Mouse (Mus musculus) kidney, postnatal 0 days (tissue): ENCODE data around the gene Vezf1. TPM values are rescaled to one million over a fixed set of nuclear protein-coding genes. Genes with fewer than 3 reads are reported as not detected.

Experiments used
- ATAC-seq: fragments of 200-750 bp; cut with Nextera tagmentation; replicated peaks from 2 replicates; pipeline ENCODE4 v1.8.0; 2017; ENCODE audit warnings: low read depth, moderate number of reproducible peaks, moderate TSS enrichment, moderate library complexity; ENCODE audit not compliant: low FRiP score
- DNase-seq: peaks from one replicate; pipeline ENCODE4 v3.0.0-alpha.2; 2016; ENCODE audit warnings: low spot score
- H3K27ac ChIP-seq: fragments of 300-500 bp; sonication (generic); 2 replicates; pipeline ENCODE4 v1.5.1; 2014; ENCODE audit warnings: mild to moderate bottlenecking
- H3K27me3 ChIP-seq: fragments of 300-500 bp; sonication (generic); 2 replicates; pipeline ENCODE4 v1.6.1; 2014; ENCODE audit warnings: low read length, mixed read lengths; ENCODE audit not compliant: insufficient read depth
- H3K36me3 ChIP-seq: fragments of 300-500 bp; sonication (generic); 2 replicates; pipeline ENCODE4 v1.6.1; 2014; ENCODE audit warnings: low read length, mixed read lengths; ENCODE audit not compliant: insufficient read depth
- H3K4me1 ChIP-seq: fragments of 300-500 bp; sonication (generic); replicated peaks from 2 replicates; pipeline ENCODE4 v1.6.1; 2014; ENCODE audit warnings: antibody characterized with exemption, low read length, mixed read lengths; ENCODE audit not compliant: insufficient read depth
- H3K4me2 ChIP-seq: fragments of 300-500 bp; sonication (generic); 2 replicates; pipeline ENCODE4 v1.6.1; 2014; ENCODE audit warnings: mild to moderate bottlenecking, low read length, moderate library complexity, mixed read lengths
- H3K4me3 ChIP-seq: fragments of 300-500 bp; sonication (generic); replicated peaks from 2 replicates; pipeline ENCODE4 v1.5.1; 2014; ENCODE audit warnings: low read depth, low read length
- H3K9ac ChIP-seq: fragments of 300-500 bp; sonication (generic); 2 replicates; pipeline ENCODE4 v1.6.1; 2014; ENCODE audit warnings: low read depth, low read length
- H3K9me3 ChIP-seq: fragments of 300-500 bp; sonication (generic); replicated peaks from 2 replicates; pipeline ENCODE4 v1.6.1; 2016; ENCODE audit warnings: low read length, inconsistent platforms, mixed read lengths
- CTCF ChIP-seq: IDR thresholded peaks from 2 replicates; pipeline ENCODE4 v1.5.1; 2016; ENCODE audit warnings: antibody characterized with exemption, low read depth, mild to moderate bottlenecking, moderate library complexity
- WGBS: fragments of 180-500 bp; shearing (Covaris S2); extraction: QIAGEN DNeasy Blood & Tissue Kit; methylation state at CpG from one replicate; pipeline ENCODE4 v1.1.7; 2014; 5-methylcytosine and 5-hydroxymethylcytosine counted together
- polyA plus RNA-seq: library from polyadenylated mRNA; unstranded; fragments of >200 nt; fragmentation: Nextera tagmentation; extraction: Ambion mirVana; gene quantifications from 2 replicates; pipeline ENCODE4 v1.2.1, GENCODE M21; 2015

Vezf1 gene
- polyA plus RNA-seq, 1 experiment from 2014 or later = 39.8 TPM

GRCm38 (mm10) chr11:88125483-88125882 lies 57.4 kb downstream of the Vezf1 start:
- Histone ChIP-seq H3K4me2 (no peak overlapping the region), H3K27ac (peak overlapping the region; percentile 76), H3K27me3 (no peaks in the 10 kb centered on the region), H3K4me1 (no peaks in the 10 kb centered on the region; the same call in 1 of the 2 replicates), H3K4me3 (no peak overlapping the region), H3K9ac (no peak overlapping the region), H3K9me3 (no peaks in the 10 kb centered on the region), H3K36me3 (no peaks in the 10 kb centered on the region)
- WGBS = 52% methylated on average over 6 of the region's 7 CpGs
- ATAC-seq = 0 out of 2 replicates have a peak, but pooled peaks have one; percentile 36
- no peak for TF ChIP-seq CTCF
- no peak for DNase-seq

GRCm38 (mm10) chr11:88126306-88126793 lies 58.3 kb downstream of the Vezf1 start:
- 41% methylated on average over 5 of the region's 5 CpGs for WGBS
- Histone ChIP-seq H3K4me2 (no peak overlapping the region), H3K9me3 (no peaks in the 10 kb centered on the region), H3K9ac (no peak overlapping the region), H3K36me3 (no peaks in the 10 kb centered on the region), H3K4me1 (no peaks in the 10 kb centered on the region; the same call in 1 of the 2 replicates), H3K4me3 (no peak overlapping the region), H3K27me3 (no peaks in the 10 kb centered on the region), H3K27ac (peak overlapping the region; percentile 76)
- DNase-seq (no peak), ATAC-seq (no peak)
- no peak for TF ChIP-seq CTCF

- Histone ChIP-seq H3K36me3 (no peaks in the 10 kb centered on the region), H3K4me1 (peaks cover 12% of the 10 kb centered on the region), H3K9me3 (no peaks in the 10 kb centered on the region), H3K27me3 (no peaks in the 10 kb centered on the region), H3K9ac (no peak overlapping the region), H3K4me3 (no peak overlapping the region), H3K4me2 (no peak overlapping the region), H3K27ac (no peak overlapping the region)
- DNase-seq = no peak
- no peak for TF ChIP-seq CTCF
- no peak for ATAC-seq
- WGBS = 91% methylated on average over 9 of the region's 9 CpGs
Observed at GRCm38 (mm10) chr11:88128461-88128860, 60.4 kb downstream of the Vezf1 start.

GRCm38 (mm10) chr11:88129281-88129680 lies 61.2 kb downstream of the Vezf1 start:
- ATAC-seq = no peak
- TF ChIP-seq CTCF = no peak
- no peaks in the 10 kb centered on the region for H3K9me3 ChIP-seq
- no peak overlapping the region for H3K4me2 ChIP-seq
- no peaks in the 10 kb centered on the region for H3K27me3 ChIP-seq
- H3K9ac ChIP-seq = no peak overlapping the region
- no peaks in the 10 kb centered on the region for H3K36me3 ChIP-seq
- H3K27ac ChIP-seq = no peak overlapping the region
- 65% methylated on average over 3 of the region's 3 CpGs for WGBS
- peaks cover 12% of the 10 kb centered on the region for H3K4me1 ChIP-seq
- DNase-seq = no peak
- no peak overlapping the region for H3K4me3 ChIP-seq

- no peak overlapping the region for H3K27ac ChIP-seq
- peaks cover 12% of the 10 kb centered on the region for H3K4me1 ChIP-seq
- DNase-seq = no peak
- WGBS = 97% methylated on average over 10 of the region's 10 CpGs
- no peaks in the 10 kb centered on the region for H3K36me3 ChIP-seq
- TF ChIP-seq CTCF = no peak
- no peak overlapping the region for H3K4me2 ChIP-seq
- H3K4me3 ChIP-seq = no peak overlapping the region
- H3K9me3 ChIP-seq = no peaks in the 10 kb centered on the region
- H3K27me3 ChIP-seq = no peaks in the 10 kb centered on the region
- no peak overlapping the region for H3K9ac ChIP-seq
- no peak for ATAC-seq
Observed at GRCm38 (mm10) chr11:88129935-88130334, 61.9 kb downstream of the Vezf1 start.

- WGBS = 32% methylated on average over 8 of the region's 8 CpGs
- H3K9ac ChIP-seq = peak overlapping the region; percentile 24; the same call in 1 of the 2 replicates
- H3K4me1 ChIP-seq = peaks cover 12% of the 10 kb centered on the region
- no peaks in the 10 kb centered on the region for H3K36me3 ChIP-seq
- TF ChIP-seq CTCF = no peak
- ATAC-seq = no peak
- no peak overlapping the region for H3K4me3 ChIP-seq
- DNase-seq = peak; percentile 75
- peak overlapping the region; percentile 63 for H3K27ac ChIP-seq
- H3K9me3 ChIP-seq = no peaks in the 10 kb centered on the region
- no peaks in the 10 kb centered on the region for H3K27me3 ChIP-seq
- peak overlapping the region; percentile 34 for H3K4me2 ChIP-seq
Observed at GRCm38 (mm10) chr11:88131847-88132246, 63.8 kb downstream of the Vezf1 start.

Other genes starting within 250 kb of the Vezf1 start
- gene Lpo, start 240.0 kb upstream of the Vezf1 start, polyA plus RNA-seq = 1.0 and 2.0 TPM in 2 replicates
- 10.1 and 12.2 TPM in 2 replicates for gene Mks1, start 215.1 kb upstream of the Vezf1 start, polyA plus RNA-seq
- 1.2 and 1.8 TPM in 2 replicates for gene Epx, start 192.7 kb upstream of the Vezf1 start, polyA plus RNA-seq
- not detected in 2 replicates for gene Olfr462, start 176.0 kb upstream of the Vezf1 start, polyA plus RNA-seq
- not detected in 2 replicates for gene Olfr463, start 170.9 kb upstream of the Vezf1 start, polyA plus RNA-seq
- not detected in 2 replicates for gene Olfr464, start 147.3 kb upstream of the Vezf1 start, polyA plus RNA-seq
- gene Dynll2, start 80.7 kb upstream of the Vezf1 start, polyA plus RNA-seq = 24.0 and 24.7 TPM in 2 replicates
- 187 and 206 TPM in 2 replicates for gene Srsf1, start 20.9 kb upstream of the Vezf1 start, polyA plus RNA-seq
- gene Cuedc1, start 29.8 kb downstream of the Vezf1 start, polyA plus RNA-seq = 16.4 and 19.4 TPM in 2 replicates
- gene Mrps23, start 136.1 kb downstream of the Vezf1 start, polyA plus RNA-seq = 76.3 and 77.7 TPM in 2 replicates
- 4.2 TPM in 2 replicates for gene Ccdc182, start 225.8 kb downstream of the Vezf1 start, polyA plus RNA-seq